Mouse (Mus musculus): ENCODE data around the gene Fmo3. TPM values are rescaled to one million over a fixed set of nuclear protein-coding genes. Genes with fewer than 3 reads are reported as not detected.

Fmo3 gene
- total RNA-seq, 2 experiments from 2014 or later = not detected

- intact Hi-C loops (cut with DNase I) = no loop called here
- DNase-seq (ENCODE audit: low spot score in 2 of 2) = no peak
Measured at GRCm38 (mm10) chr1:162932386-162932785, 51.9 kb downstream of the Fmo3 start.

DNA sequence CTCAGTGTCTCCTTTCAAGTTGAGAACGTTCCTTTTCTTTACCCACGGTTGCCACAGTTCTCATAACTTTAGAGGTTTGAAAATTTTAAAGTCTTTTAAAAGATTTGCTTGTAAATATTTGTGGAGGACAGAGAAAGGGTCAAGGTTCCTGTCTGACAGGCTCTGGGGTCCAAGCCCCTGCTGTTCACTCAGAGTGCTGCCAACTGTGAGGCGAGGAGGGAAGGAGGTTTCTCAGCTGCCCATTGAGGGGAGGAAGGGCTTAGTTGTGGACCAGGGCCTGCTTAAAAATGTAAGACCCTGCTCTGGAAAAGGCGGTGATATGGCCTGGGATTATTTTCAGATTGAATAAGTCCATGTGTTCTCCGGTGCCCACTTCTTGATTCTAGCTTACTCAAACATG is 52.4 kb downstream of the Fmo3 start:
- no peak for DNase-seq (ENCODE audit: low spot score in 2 of 2)
- intact Hi-C loops (cut with DNase I) = no loop called here

DNA sequence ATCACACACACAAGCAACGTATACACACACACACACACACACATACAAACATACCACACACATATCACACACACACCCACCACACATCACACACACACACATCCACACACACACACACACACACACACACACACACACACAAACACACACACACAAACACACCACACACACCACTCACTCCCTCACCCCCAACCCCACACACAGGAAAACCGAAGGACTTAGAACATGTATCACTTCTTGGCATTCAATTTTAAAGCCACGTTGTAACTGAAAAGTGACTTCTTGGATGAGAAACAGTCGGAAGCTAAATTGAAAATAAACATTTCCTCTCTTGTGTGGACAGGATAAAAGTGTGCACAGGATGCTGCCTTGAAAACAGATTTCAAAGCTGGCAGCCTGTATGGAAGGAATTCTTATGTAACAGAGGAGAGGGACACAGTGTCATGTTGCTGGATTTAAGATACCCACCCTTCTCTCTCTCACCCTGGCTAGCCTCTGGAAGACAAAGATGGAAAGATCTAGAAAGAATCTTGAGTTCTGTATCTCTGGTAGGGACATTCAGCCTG is 52.9 kb downstream of the Fmo3 start:
- DNase-seq (ENCODE audit: low spot score in 2 of 2) = no peak
- intact Hi-C loops (cut with DNase I) = no loop called here

- intact Hi-C loops (cut with DNase I) = no loop called here
- DNase-seq (ENCODE audit: low spot score in 2 of 2) = no peak
Measured at GRCm38 (mm10) chr1:162930631-162931030, 53.7 kb downstream of the Fmo3 start.

- no peak for DNase-seq (ENCODE audit: low spot score in 2 of 2)
- intact Hi-C loops (cut with DNase I) = no loop called here
Measured at GRCm38 (mm10) chr1:162929146-162929545, 55.2 kb downstream of the Fmo3 start.

DNA sequence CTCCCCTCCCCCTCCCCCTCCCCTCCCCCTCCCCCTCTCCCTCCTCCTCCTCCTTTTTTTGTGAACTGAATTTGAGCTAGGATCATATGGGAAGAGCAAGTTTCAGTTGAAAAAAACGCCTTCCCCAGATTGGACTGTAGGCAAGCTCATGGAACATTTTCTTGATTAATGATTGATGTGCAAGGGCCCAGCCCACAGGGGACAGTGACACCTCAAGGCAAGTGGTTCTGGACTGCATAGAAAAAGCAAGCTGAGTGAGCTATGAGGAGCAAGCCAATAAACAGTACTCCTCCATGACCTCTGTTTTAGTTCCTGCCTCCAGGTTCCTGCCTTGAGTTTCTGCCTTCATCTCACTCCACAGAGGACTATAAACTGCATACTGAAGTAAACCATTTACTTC is 59.2 kb downstream of the Fmo3 start:
- DNase-seq (ENCODE audit: low spot score in 2 of 2) = no peak
- intact Hi-C loops (cut with DNase I) = no loop called here

DNA sequence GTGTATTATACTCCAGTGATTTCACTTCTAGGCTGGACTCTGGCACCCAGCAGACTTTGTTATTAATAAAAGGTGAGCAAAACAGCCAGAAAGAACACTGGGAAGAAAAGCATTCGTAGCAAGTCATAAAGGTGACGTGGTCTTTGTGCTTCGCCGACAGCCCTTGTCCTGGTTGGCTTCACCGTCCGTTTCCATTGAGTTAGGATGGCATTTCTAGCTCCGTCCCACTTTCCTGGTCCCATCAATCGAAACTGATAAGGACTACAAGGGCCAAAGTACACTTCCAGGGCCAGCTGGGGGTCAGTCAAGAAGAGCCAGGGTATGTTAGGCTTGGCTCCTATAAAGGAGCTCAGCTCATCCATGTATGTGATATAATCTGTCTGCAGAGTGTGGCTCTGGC is 67.7 kb downstream of the Fmo3 start:
- intact Hi-C loops (cut with DNase I) = no loop called here

GRCm38 (mm10) chr1:162914932-162915556 is 69.3 kb downstream of the Fmo3 start:
- DNase-seq (ENCODE audit: low spot score in 2 of 2) = no peak
- intact Hi-C loops (cut with DNase I) = no loop called here

More for the DNA sequence above, 67.7 kb downstream of the Fmo3 start:
- no peak for DNase-seq (ENCODE audit: low spot score in 2 of 2)

DNA sequence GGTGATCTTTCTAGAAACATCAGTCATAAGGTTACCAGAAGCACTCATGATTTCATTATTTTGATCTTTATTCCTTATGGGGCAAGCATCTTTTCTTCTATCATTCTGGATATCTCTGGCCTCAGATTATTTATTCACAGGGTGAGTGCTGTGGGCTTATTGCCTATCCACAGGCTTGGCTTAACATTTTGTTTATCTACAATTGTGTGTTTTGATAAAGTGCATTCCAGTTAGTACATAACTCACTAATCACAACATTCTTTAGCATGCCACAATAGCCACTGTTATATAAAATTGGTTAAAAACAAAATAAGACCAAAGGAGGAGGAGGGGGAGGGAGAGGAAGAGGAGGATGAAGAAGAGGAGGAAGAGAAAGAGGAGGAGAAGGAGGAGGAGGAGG is 72.2 kb downstream of the Fmo3 start:
- intact Hi-C loops (cut with DNase I) = no loop called here
- DNase-seq (ENCODE audit: low spot score in 2 of 2) = no peak

Other genes with a start within 250 kb of the Fmo3 start
- 100 to 1,000 TPM; 174 to 236 TPM for gene Prrc2c, start 244.0 kb downstream of the Fmo3 start, total RNA-seq (2021)
- not detected for gene Fmo4, start 170.6 kb downstream of the Fmo3 start, total RNA-seq (2021)
- 10 to 100 TPM; 10.8 to 13.9 TPM for gene Fmo1, start 117.9 kb downstream of the Fmo3 start, total RNA-seq (2021)
- 1 to 10 TPM; 3.2 to 4.0 TPM for gene Fmo2, start 85.8 kb downstream of the Fmo3 start, total RNA-seq (2021)
- gene Fmo6, start 47.0 kb downstream of the Fmo3 start, total RNA-seq (2021) = not detected
- not detected for gene Mroh9, start 101.1 kb upstream of the Fmo3 start, total RNA-seq (2021)

Measured in left cerebral cortex, postnatal 36 days (tissue).